ENCODE assay signal across 8 mouse cellular contexts in genomic region chr10:81413310-81414261, GRCm38 (mm10). TPM values are rescaled to one million over a fixed set of nuclear protein-coding genes. Genes with fewer than 3 reads are reported as not detected.
A peak's percentile ranks its signal among the peaks of the same experiment; 100 is the strongest.
DNase-seq lines count a peak whose midpoint lies in the region; ATAC-seq and TF ChIP-seq lines count a peak whose summit lies in the region.

No protein-coding gene starts in this region.

- WGBS in hindbrain, postnatal 0 days, result 29% methylated on average over 26 of the region's 26 CpGs

- no peak for TF ChIP-seq CTCF in hindbrain, postnatal 0 days (IDR thresholded peaks at IDR 0.05; ENCODE audit: low read depth)

- peak; percentile 93 to 97 for DNase-seq in adrenal gland, adult (ENCODE audit: inconsistent age in 2 of 2, low spot score in 1 of 2)
- DNase-seq in cerebellum, adult 8-10 months, result peak; percentile 85
- peak; percentile 93 for DNase-seq in gastrocnemius, postnatal 25 days
- DNase-seq in hindbrain, postnatal 0 days (ENCODE audit: low spot score), result peak; percentile 58
- peak; percentile 79 to 84 for DNase-seq in left cerebral cortex, postnatal 36 days (ENCODE audit: low spot score in 2 of 2)
- peak; percentile 68 for DNase-seq in right cerebral cortex, postnatal 4 days

- H3K4me3 ChIP-seq in hindbrain, postnatal 0 days (ENCODE audit: low read length), result no peak overlapping the region

- no peaks in the 10 kb centered on the region for H3K36me3 ChIP-seq in hindbrain, postnatal 0 days (ENCODE audit: insufficient read depth, low read length)

- H3K9ac ChIP-seq in hindbrain, postnatal 0 days (replicated peaks; ENCODE audit: low read length), result no peak overlapping the region

- peak overlapping the region; percentile 71; the same call in 1 of the 2 replicates for H3K27ac ChIP-seq in hindbrain, postnatal 0 days

- no peak overlapping the region for H3K4me2 ChIP-seq in hindbrain, postnatal 0 days (ENCODE audit: low read depth, low read length)

- no peak for ATAC-seq in hindbrain, postnatal 0 days
- peak; percentile 60 for ATAC-seq in megakaryocyte progenitor cell, adult 5-6 weeks (replicated peaks; ENCODE audit: poor library complexity)
- no peak for ATAC-seq in megakaryocyte-erythroid progenitor cell, adult 5-6 weeks (replicated peaks; ENCODE audit: low FRiP score, low TSS enrichment, poor library complexity, severe bottlenecking)

- H3K27me3 ChIP-seq in hindbrain, postnatal 0 days (ENCODE audit: insufficient read depth, low read length), result no peaks in the 10 kb centered on the region

- H3K9me3 ChIP-seq in hindbrain, postnatal 0 days (ENCODE audit: low read length), result no peaks in the 10 kb centered on the region

- intact Hi-C loops in left cerebral cortex, postnatal 36 days (cut with DNase I), result no loop called here

- peaks cover 31% of the 10 kb centered on the region for H3K4me1 ChIP-seq in hindbrain, postnatal 0 days (ENCODE audit: insufficient read depth, low read length)

RNA-seq across cellular contexts. Expression of gene Smim24, which starts 20.7 kb away (rescaled TPM):
- total RNA-seq in gastrocnemius, postnatal 25 days (2021), result under 1 TPM in 1 of 2 experiments, not detected in 1; 0.67 TPM
- total RNA-seq in hindbrain, postnatal 0 days (2014; rRNA removed), result 2.9 and 3.7 TPM in 2 replicates
- 1.4 and 1.7 TPM in 2 replicates for polyA plus RNA-seq in hindbrain, postnatal 0 days (2015; fragmentation: Nextera tagmentation; extraction: Ambion mirVana)
- total RNA-seq in left cerebral cortex, postnatal 36 days (2021), result under 1 TPM; 0.77 to 0.94 TPM
- 31.0 and 31.4 TPM in 2 replicates for total RNA-seq in megakaryocyte progenitor cell, adult 5-6 weeks (2015)
- total RNA-seq in megakaryocyte progenitor cell, adult 5-6 weeks (2017), result 7.5 and 17.1 TPM in 2 replicates
- total RNA-seq in megakaryocyte-erythroid progenitor cell, adult 5-6 weeks (2014; fragmentation: Nextera tagmentation), result 7.7 and 12.8 TPM in 2 replicates
- total RNA-seq in megakaryocyte-erythroid progenitor cell, adult 5-6 weeks (2017), result 7.4 and 7.5 TPM in 2 replicates

RNA-seq across cellular contexts. Expression of gene Gm48552, which starts 24.8 kb away (rescaled TPM):
- under 1 TPM in 1 of 2 experiments, not detected in 1; 0.59 TPM for total RNA-seq in gastrocnemius, postnatal 25 days (2021)
- total RNA-seq in hindbrain, postnatal 0 days (2014; rRNA removed), result 7.5 TPM in 2 replicates
- polyA plus RNA-seq in hindbrain, postnatal 0 days (2015; fragmentation: Nextera tagmentation; extraction: Ambion mirVana), result 2.7 and 4.0 TPM in 2 replicates
- total RNA-seq in left cerebral cortex, postnatal 36 days (2021), result 1 to 10 TPM; 1.9 to 4.9 TPM
- not detected in 2 replicates for total RNA-seq in megakaryocyte progenitor cell, adult 5-6 weeks (2015)
- total RNA-seq in megakaryocyte progenitor cell, adult 5-6 weeks (2017), result 0.46 TPM in 1 of 2 replicates, not detected in the other
- 4.0 TPM in 1 of 2 replicates, not detected in the other for total RNA-seq in megakaryocyte-erythroid progenitor cell, adult 5-6 weeks (2014; fragmentation: Nextera tagmentation)
- not detected in 2 replicates for total RNA-seq in megakaryocyte-erythroid progenitor cell, adult 5-6 weeks (2017)

RNA-seq across cellular contexts. Expression of gene Gm48551, which starts 29.3 kb away (rescaled TPM):
- total RNA-seq in gastrocnemius, postnatal 25 days (2021), result 1 to 10 TPM in 1 of 2 experiments, under 1 TPM in 1; 0.78 to 1.0 TPM
- 2.1 and 3.3 TPM in 2 replicates for total RNA-seq in hindbrain, postnatal 0 days (2014; rRNA removed)
- 5.3 and 7.0 TPM in 2 replicates for polyA plus RNA-seq in hindbrain, postnatal 0 days (2015; fragmentation: Nextera tagmentation; extraction: Ambion mirVana)
- total RNA-seq in left cerebral cortex, postnatal 36 days (2021), result 1 to 10 TPM; 2.5 to 4.3 TPM
- 2.6 and 3.0 TPM in 2 replicates for total RNA-seq in megakaryocyte progenitor cell, adult 5-6 weeks (2015)
- 0.62 and 1.7 TPM in 2 replicates for total RNA-seq in megakaryocyte progenitor cell, adult 5-6 weeks (2017)
- 1.2 and 6.3 TPM in 2 replicates for total RNA-seq in megakaryocyte-erythroid progenitor cell, adult 5-6 weeks (2014; fragmentation: Nextera tagmentation)
- total RNA-seq in megakaryocyte-erythroid progenitor cell, adult 5-6 weeks (2017), result 0.11 and 2.6 TPM in 2 replicates

RNA-seq across cellular contexts. Expression of gene Dohh, which starts 29.4 kb away (rescaled TPM):
- total RNA-seq in gastrocnemius, postnatal 25 days (2021), result 10 to 100 TPM; 41.1 to 41.2 TPM
- 146 TPM in 2 replicates for total RNA-seq in hindbrain, postnatal 0 days (2014; rRNA removed)
- polyA plus RNA-seq in hindbrain, postnatal 0 days (2015; fragmentation: Nextera tagmentation; extraction: Ambion mirVana), result 111 and 114 TPM in 2 replicates
- total RNA-seq in left cerebral cortex, postnatal 36 days (2021), result 100 to 1,000 TPM in 1 of 2 experiments, 10 to 100 TPM in 1; 80.0 to 103 TPM
- total RNA-seq in megakaryocyte progenitor cell, adult 5-6 weeks (2015), result 9.3 and 13.7 TPM in 2 replicates
- total RNA-seq in megakaryocyte progenitor cell, adult 5-6 weeks (2017), result 36.5 and 52.5 TPM in 2 replicates
- total RNA-seq in megakaryocyte-erythroid progenitor cell, adult 5-6 weeks (2014; fragmentation: Nextera tagmentation), result 12.3 and 31.4 TPM in 2 replicates
- 31.2 and 37.8 TPM in 2 replicates for total RNA-seq in megakaryocyte-erythroid progenitor cell, adult 5-6 weeks (2017)

RNA-seq across cellular contexts. Expression of gene Fzr1, which starts 35.3 kb away (rescaled TPM):
- 10 to 100 TPM; 13.5 to 14.0 TPM for total RNA-seq in gastrocnemius, postnatal 25 days (2021)
- 106 and 118 TPM in 2 replicates for total RNA-seq in hindbrain, postnatal 0 days (2014; rRNA removed)
- 131 and 134 TPM in 2 replicates for polyA plus RNA-seq in hindbrain, postnatal 0 days (2015; fragmentation: Nextera tagmentation; extraction: Ambion mirVana)
- total RNA-seq in left cerebral cortex, postnatal 36 days (2021), result 10 to 100 TPM; 67.8 to 72.2 TPM
- total RNA-seq in megakaryocyte progenitor cell, adult 5-6 weeks (2015), result 17.1 and 21.7 TPM in 2 replicates
- total RNA-seq in megakaryocyte progenitor cell, adult 5-6 weeks (2017), result 17.3 and 17.8 TPM in 2 replicates
- total RNA-seq in megakaryocyte-erythroid progenitor cell, adult 5-6 weeks (2014; fragmentation: Nextera tagmentation), result 28.5 and 50.0 TPM in 2 replicates
- total RNA-seq in megakaryocyte-erythroid progenitor cell, adult 5-6 weeks (2017), result 12.2 and 14.9 TPM in 2 replicates
